Mouse (Mus musculus): ENCODE data around the gene Trim58. TPM values are rescaled to one million over a fixed set of nuclear protein-coding genes. Genes with fewer than 3 reads are reported as not detected.

Gene Trim58
- polyA plus RNA-seq, 1 experiment: 0.75 TPM

- DNase-seq: no peak
Observed at GRCm38 (mm10) chr11:58605228-58605627, 35.0 kb upstream of the Trim58 start.

GRCm38 (mm10) chr11:58606177-58606919 is 33.9 kb upstream of the Trim58 start:
- no peaks in the 10 kb centered on the region for H3K36me3 ChIP-seq (ENCODE audit: control insufficient read depth, insufficient read depth, low read length)
- TF ChIP-seq CTCF (IDR thresholded peaks at IDR 0.05; ENCODE audit: borderline replicate concordance, control insufficient read depth, extremely low read depth, insufficient read depth, low read length, poor library complexity) (no peak), POLR2A (IDR thresholded peaks at IDR 0.05; ENCODE audit: control insufficient read depth, extremely low read depth, insufficient read depth, low read length, poor library complexity) (no peak)
- H3K27ac ChIP-seq (ENCODE audit: control insufficient read depth, insufficient read depth, low read length): no peak overlapping the region
- no peaks in the 10 kb centered on the region for H3K4me1 ChIP-seq (replicated peaks; ENCODE audit: control insufficient read depth, insufficient read depth, low read length)
- H3K4me3 ChIP-seq (ENCODE audit: control insufficient read depth, insufficient read depth, low read length): no peak overlapping the region
- no peaks in the 10 kb centered on the region for H3K27me3 ChIP-seq (ENCODE audit: control insufficient read depth, insufficient read depth, low read length)
- DNase-seq: no peak
- 93% methylated on average over 12 of the region's 12 CpGs for WGBS

More at GRCm38 (mm10) chr11:58605228-58605627, 35.0 kb upstream of the Trim58 start:
- no peak for TF ChIP-seq CTCF (IDR thresholded peaks at IDR 0.05; ENCODE audit: borderline replicate concordance, control insufficient read depth, extremely low read depth, insufficient read depth, low read length, poor library complexity)
- no peak for TF ChIP-seq POLR2A (IDR thresholded peaks at IDR 0.05; ENCODE audit: control insufficient read depth, extremely low read depth, insufficient read depth, low read length, poor library complexity)
- WGBS: 90% methylated on average over 3 of the region's 3 CpGs
- H3K27me3 ChIP-seq (ENCODE audit: control insufficient read depth, insufficient read depth, low read length): no peaks in the 10 kb centered on the region
- no peaks in the 10 kb centered on the region for H3K4me1 ChIP-seq (replicated peaks; ENCODE audit: control insufficient read depth, insufficient read depth, low read length)
- H3K36me3 ChIP-seq (ENCODE audit: control insufficient read depth, insufficient read depth, low read length): no peaks in the 10 kb centered on the region
- H3K4me3 ChIP-seq (ENCODE audit: control insufficient read depth, insufficient read depth, low read length): no peak overlapping the region
- H3K27ac ChIP-seq (ENCODE audit: control insufficient read depth, insufficient read depth, low read length): no peak overlapping the region

- WGBS: 86% methylated on average over 6 of the region's 6 CpGs
- no peak overlapping the region for H3K27ac ChIP-seq (ENCODE audit: control insufficient read depth, insufficient read depth, low read length)
Observed at GRCm38 (mm10) chr11:58607030-58607429, 33.2 kb upstream of the Trim58 start.

GRCm38 (mm10) chr11:58613359-58613758 is 26.9 kb upstream of the Trim58 start:
- DNase-seq: no peak
- Histone ChIP-seq H3K27me3 (ENCODE audit: control insufficient read depth, insufficient read depth, low read length) (no peaks in the 10 kb centered on the region), H3K36me3 (ENCODE audit: control insufficient read depth, insufficient read depth, low read length) (no peaks in the 10 kb centered on the region), H3K27ac (ENCODE audit: control insufficient read depth, insufficient read depth, low read length) (no peak overlapping the region), H3K4me1 (replicated peaks; ENCODE audit: control insufficient read depth, insufficient read depth, low read length) (no peaks in the 10 kb centered on the region), H3K4me3 (ENCODE audit: control insufficient read depth, insufficient read depth, low read length) (no peak overlapping the region)
- WGBS: 66% methylated on average over 3 of the region's 3 CpGs
- no peak for TF ChIP-seq CTCF (IDR thresholded peaks at IDR 0.05; ENCODE audit: borderline replicate concordance, control insufficient read depth, extremely low read depth, insufficient read depth, low read length, poor library complexity)
- no peak for TF ChIP-seq POLR2A (IDR thresholded peaks at IDR 0.05; ENCODE audit: control insufficient read depth, extremely low read depth, insufficient read depth, low read length, poor library complexity)

More at GRCm38 (mm10) chr11:58607030-58607429, 33.2 kb upstream of the Trim58 start:
- Histone ChIP-seq H3K36me3 (ENCODE audit: control insufficient read depth, insufficient read depth, low read length) (no peaks in the 10 kb centered on the region), H3K27me3 (ENCODE audit: control insufficient read depth, insufficient read depth, low read length) (no peaks in the 10 kb centered on the region), H3K4me3 (ENCODE audit: control insufficient read depth, insufficient read depth, low read length) (no peak overlapping the region), H3K4me1 (replicated peaks; ENCODE audit: control insufficient read depth, insufficient read depth, low read length) (no peaks in the 10 kb centered on the region)
- no peak for TF ChIP-seq CTCF (IDR thresholded peaks at IDR 0.05; ENCODE audit: borderline replicate concordance, control insufficient read depth, extremely low read depth, insufficient read depth, low read length, poor library complexity)
- DNase-seq: no peak

GRCm38 (mm10) chr11:58614526-58614925 is 25.7 kb upstream of the Trim58 start:
- no peak overlapping the region for H3K4me3 ChIP-seq (ENCODE audit: control insufficient read depth, insufficient read depth, low read length)
- no peak for DNase-seq
- TF ChIP-seq POLR2A (IDR thresholded peaks at IDR 0.05; ENCODE audit: control insufficient read depth, extremely low read depth, insufficient read depth, low read length, poor library complexity) (no peak), CTCF (IDR thresholded peaks at IDR 0.05; ENCODE audit: borderline replicate concordance, control insufficient read depth, extremely low read depth, insufficient read depth, low read length, poor library complexity) (no peak)
- no peaks in the 10 kb centered on the region for H3K27me3 ChIP-seq (ENCODE audit: control insufficient read depth, insufficient read depth, low read length)
- no peaks in the 10 kb centered on the region for H3K36me3 ChIP-seq (ENCODE audit: control insufficient read depth, insufficient read depth, low read length)
- no peak overlapping the region for H3K27ac ChIP-seq (ENCODE audit: control insufficient read depth, insufficient read depth, low read length)
- H3K4me1 ChIP-seq (replicated peaks; ENCODE audit: control insufficient read depth, insufficient read depth, low read length): no peaks in the 10 kb centered on the region

- Histone ChIP-seq H3K27ac (ENCODE audit: control insufficient read depth, insufficient read depth, low read length) (no peak within 1 kb of the TSS), H3K36me3 (ENCODE audit: control insufficient read depth, insufficient read depth, low read length) (no peaks in the 10 kb centered on the region), H3K27me3 (ENCODE audit: control insufficient read depth, insufficient read depth, low read length) (no peaks in the 10 kb centered on the region), H3K4me1 (replicated peaks; ENCODE audit: control insufficient read depth, insufficient read depth, low read length) (no peaks in the 10 kb centered on the region), H3K4me3 (ENCODE audit: control insufficient read depth, insufficient read depth, low read length) (no peak within 1 kb of the TSS)
- DNase-seq: no peak
- 93% methylated on average over 4 of the region's 4 CpGs for WGBS
- TF ChIP-seq POLR2A (IDR thresholded peaks at IDR 0.05; ENCODE audit: control insufficient read depth, extremely low read depth, insufficient read depth, low read length, poor library complexity): no peak
- TF ChIP-seq CTCF (IDR thresholded peaks at IDR 0.05; ENCODE audit: borderline replicate concordance, control insufficient read depth, extremely low read depth, insufficient read depth, low read length, poor library complexity): no peak
Observed at GRCm38 (mm10) chr11:58615975-58616374, 24.3 kb upstream of the Trim58 start, which contains the start of gene 2210407C18Rik. Gene 2210407C18Rik (minus strand): TSS chr11:58616075.
